Mouse (Mus musculus): Measurements from ENCODE around the gene Hoxa7. TPM values are rescaled to one million over a fixed set of nuclear protein-coding genes. Genes with fewer than 3 reads are reported as not detected.

Gene Hoxa7
- total RNA-seq, 2 experiments from 2014 or later = not detected

- no peak for DNase-seq
Measured at GRCm38 (mm10) chr6:52212556-52213118, 9.0 kb downstream of the Hoxa7 start.

- no peak for DNase-seq
Measured at GRCm38 (mm10) chr6:52211961-52212360, 9.7 kb downstream of the Hoxa7 start.

GRCm38 (mm10) chr6:52211170-52211935, 10.3 kb downstream of the Hoxa7 start:
- DNase-seq = peak; percentile 48 to 56

- DNase-seq = no peak
Measured at GRCm38 (mm10) chr6:52209685-52210046, 12.0 kb downstream of the Hoxa7 start.

GRCm38 (mm10) chr6:52208868-52209684, 12.6 kb downstream of the Hoxa7 start:
- no peak for DNase-seq

GRCm38 (mm10) chr6:52208072-52208867, 13.4 kb downstream of the Hoxa7 start, which contains the start of gene Hoxa6:
Gene Hoxa6, minus strand, starts transcription at chr6:52208722.
- no peak for DNase-seq

GRCm38 (mm10) chr6:52207684-52207976, 14.0 kb downstream of the Hoxa7 start:
- no peak for DNase-seq

GRCm38 (mm10) chr6:52206882-52207683, 14.6 kb downstream of the Hoxa7 start:
- no peak for DNase-seq

- DNase-seq = no peak
Measured at GRCm38 (mm10) chr6:52205638-52206621, 15.7 kb downstream of the Hoxa7 start.

GRCm38 (mm10) chr6:52205221-52205620, 16.4 kb downstream of the Hoxa7 start:
- no peak for DNase-seq

- DNase-seq = no peak
Measured at GRCm38 (mm10) chr6:52204050-52204752, 17.5 kb downstream of the Hoxa7 start, which contains the start of gene Hoxa5. Gene Hoxa5, minus strand, starts transcription at chr6:52204587.

- no peak for DNase-seq
Measured at GRCm38 (mm10) chr6:52203371-52204049, 18.1 kb downstream of the Hoxa7 start.

- DNase-seq = no peak
Measured at GRCm38 (mm10) chr6:52203121-52203370, 18.6 kb downstream of the Hoxa7 start.

GRCm38 (mm10) chr6:52202362-52203120, 19.1 kb downstream of the Hoxa7 start:
- DNase-seq = no peak

- no peak for DNase-seq
Measured at GRCm38 (mm10) chr6:52201269-52201668, 20.4 kb downstream of the Hoxa7 start.

- no peak for DNase-seq
Measured at GRCm38 (mm10) chr6:52200751-52201250, 20.9 kb downstream of the Hoxa7 start.

- DNase-seq = no peak
Measured at GRCm38 (mm10) chr6:52200073-52200750, 21.4 kb downstream of the Hoxa7 start.

GRCm38 (mm10) chr6:52197271-52197670, 24.4 kb downstream of the Hoxa7 start:
- no peak for DNase-seq

Data from layer of hippocampus, postnatal 36 days (tissue).